In the genomic region with DNA sequence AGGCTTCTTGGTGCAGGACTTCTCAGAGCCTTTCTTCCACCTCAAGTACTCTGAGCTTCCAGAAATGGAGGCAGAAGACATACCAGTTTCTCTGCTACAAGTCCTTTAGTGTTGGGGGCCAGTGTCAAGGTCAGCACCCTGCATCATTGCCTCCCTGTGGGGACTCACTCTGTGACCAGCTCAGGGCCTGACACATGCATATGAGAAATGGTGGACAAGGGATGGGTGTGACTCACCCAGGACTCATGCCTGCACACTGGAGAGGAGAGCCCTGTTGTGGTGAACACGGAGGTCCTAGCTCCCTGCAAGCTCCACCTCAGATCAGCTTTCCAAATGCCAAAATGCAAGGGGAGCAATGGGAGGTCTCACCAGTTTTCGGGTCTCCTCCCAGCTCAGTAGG, we compare ENCODE assay signal across 9 mouse cellular contexts. TPM values are rescaled to one million over a fixed set of nuclear protein-coding genes. Genes with fewer than 3 reads are reported as not detected.
DNase-seq lines count a peak whose midpoint lies in the region; ATAC-seq and TF ChIP-seq lines count a peak whose summit lies in the region.
"Had no signal": no experiment of that assay in that cellular context is flagged by ENCODE, and none has a peak within 500 bp of the region (broad histone marks: within the 10 kb centered on the region; RNA-seq: fewer than 3 reads in every experiment).

No protein-coding gene starts in this region.

- no peak for ATAC-seq in heart, embryonic 15.5 days (replicated peaks; ENCODE audit: insufficient number of reproducible peaks, insufficient read depth, low FRiP score, low read depth)
- ATAC-seq in midbrain, embryonic 11.5 days (ENCODE audit: low FRiP score) = no peak
- ATAC-seq in liver, postnatal 0 days = no peak

- WGBS in heart, embryonic 15.5 days = 67% methylated on average over 2 of the region's 2 CpGs
- 64% methylated on average over 2 of the region's 2 CpGs for WGBS in embryonic facial prominence, embryonic 10.5 days
- WGBS in midbrain, embryonic 11.5 days = 64% methylated on average over 2 of the region's 2 CpGs
- 64% methylated on average over 2 of the region's 2 CpGs for WGBS in liver, postnatal 0 days (ENCODE audit: insufficient replicate concordance)

- DNase-seq in heart, postnatal 36 days = no peak
- DNase-seq in embryonic facial prominence, embryonic 10.5 days (ENCODE audit: low spot score) = no peak
- no peak for DNase-seq in midbrain, embryonic 11.5 days (ENCODE audit: low spot score, missing footprints)
- no peak for DNase-seq in urinary bladder, postnatal 25 days (ENCODE audit: low spot score)
- DNase-seq in liver, postnatal 0 days = no peak
- DNase-seq: cerebellum, adult 2 months; liver had no signal

- no peaks in the 10 kb centered on the region for H3K9me3 ChIP-seq in heart, embryonic 15.5 days (replicated peaks)
- no peaks in the 10 kb centered on the region for H3K9me3 ChIP-seq in embryonic facial prominence, embryonic 10.5 days
- no peaks in the 10 kb centered on the region for H3K9me3 ChIP-seq in midbrain, embryonic 11.5 days (ENCODE audit: control insufficient read depth, low read length)
- no peaks in the 10 kb centered on the region for H3K9me3 ChIP-seq in liver, postnatal 0 days (ENCODE audit: low read length)

- peak overlapping the region; percentile 67; the same call in 1 of the 2 replicates for H3K27ac ChIP-seq in heart, embryonic 15.5 days
- peak overlapping the region; percentile 83 for H3K27ac ChIP-seq in embryonic facial prominence, embryonic 10.5 days (replicated peaks)
- peak overlapping the region; percentile 91 for H3K27ac ChIP-seq in midbrain, embryonic 11.5 days (ENCODE audit: low read depth, low read length)
- no peak overlapping the region for H3K27ac ChIP-seq in liver, postnatal 0 days (ENCODE audit: low read depth)

- no peaks in the 10 kb centered on the region for H3K27me3 ChIP-seq in heart, embryonic 15.5 days
- no peaks in the 10 kb centered on the region for H3K27me3 ChIP-seq in C2C12 (ENCODE audit: control insufficient read depth, insufficient read depth, insufficient read length)
- H3K27me3 ChIP-seq in embryonic facial prominence, embryonic 10.5 days (replicated peaks; ENCODE audit: low read depth, poor library complexity, severe bottlenecking) = no peaks in the 10 kb centered on the region
- H3K27me3 ChIP-seq in midbrain, embryonic 11.5 days (ENCODE audit: control insufficient read depth, insufficient read depth, low read length) = no peaks in the 10 kb centered on the region
- no peaks in the 10 kb centered on the region for H3K27me3 ChIP-seq in liver, postnatal 0 days (ENCODE audit: insufficient read depth, low read length)

- H3K4me3 ChIP-seq in heart, embryonic 15.5 days = no peak overlapping the region
- no peak overlapping the region for H3K4me3 ChIP-seq in C2C12 (ENCODE audit: insufficient read depth, poor library complexity, severe bottlenecking)
- 0 out of 2 replicates have a peak overlapping the region, but pooled peaks have one; percentile 11 for H3K4me3 ChIP-seq in embryonic facial prominence, embryonic 10.5 days
- no peak overlapping the region for H3K4me3 ChIP-seq in midbrain, embryonic 11.5 days (ENCODE audit: low read depth, low read length)
- no peak overlapping the region for H3K4me3 ChIP-seq in liver, postnatal 0 days (ENCODE audit: low read depth, low read length)

- H3K9ac ChIP-seq in heart, embryonic 15.5 days = 0 out of 2 replicates have a peak overlapping the region, but pooled peaks have one; percentile 12
- peak overlapping the region; percentile 16; the same call in 1 of the 2 replicates for H3K9ac ChIP-seq in midbrain, embryonic 11.5 days (ENCODE audit: low read length)
- H3K9ac ChIP-seq in liver, postnatal 0 days (replicated peaks) = no peak overlapping the region

- H3K4me2 ChIP-seq in heart, embryonic 15.5 days = no peak overlapping the region
- H3K4me2 ChIP-seq in midbrain, embryonic 11.5 days = 0 out of 2 replicates have a peak overlapping the region, but pooled peaks have one; percentile 11
- H3K4me2 ChIP-seq in liver, postnatal 0 days (ENCODE audit: low read depth, low read length) = no peak overlapping the region

- no peaks in the 10 kb centered on the region for H3K79me2 ChIP-seq in C2C12 (ENCODE audit: control insufficient read depth, insufficient read depth)

- intact Hi-C loops in heart, postnatal 36 days (cut with DNase I) = no loop called here

- no peak for TF ChIP-seq CTCF in C2C12 (IDR thresholded peaks at IDR 0.05; ENCODE audit: control insufficient read depth, insufficient read depth, insufficient read length)
- no peak for TF ChIP-seq CTCF in liver, postnatal 0 days (IDR thresholded peaks at IDR 0.05; ENCODE audit: low read depth)

- TF ChIP-seq EP300 in liver, postnatal 0 days (IDR thresholded peaks at IDR 0.05; ENCODE audit: low read depth) = no peak

- H3K79me3 ChIP-seq in C2C12 (ENCODE audit: low read depth) = no peaks in the 10 kb centered on the region

- H3ac ChIP-seq in C2C12 (ENCODE audit: control insufficient read depth, insufficient read length, low read depth) = peak overlapping the region; percentile 21

- no peaks in the 10 kb centered on the region for H3K36me3 ChIP-seq in heart, embryonic 15.5 days
- no peaks in the 10 kb centered on the region for H3K36me3 ChIP-seq in C2C12 (ENCODE audit: control insufficient read depth, insufficient read depth)
- no peaks in the 10 kb centered on the region for H3K36me3 ChIP-seq in embryonic facial prominence, embryonic 10.5 days (replicated peaks)
- no peaks in the 10 kb centered on the region for H3K36me3 ChIP-seq in midbrain, embryonic 11.5 days (ENCODE audit: control insufficient read depth, insufficient read depth, low read length)
- H3K36me3 ChIP-seq in liver, postnatal 0 days (replicated peaks; ENCODE audit: insufficient read depth, low read length) = no peaks in the 10 kb centered on the region

- peaks cover 71% of the 10 kb centered on the region for H3K4me1 ChIP-seq in heart, embryonic 15.5 days (replicated peaks)
- peaks cover 96% of the 10 kb centered on the region for H3K4me1 ChIP-seq in embryonic facial prominence, embryonic 10.5 days
- H3K4me1 ChIP-seq in midbrain, embryonic 11.5 days (ENCODE audit: control insufficient read depth, insufficient read depth, low read length) = peaks cover 87% of the 10 kb centered on the region
- H3K4me1 ChIP-seq in liver, postnatal 0 days (ENCODE audit: insufficient read depth) = no peaks in the 10 kb centered on the region

TF ChIP-seq in C2C12, 6 proteins besides CTCF, POLR2A, EP300 and RAD21:
- TF ChIP-seq FOSL1 (IDR thresholded peaks at IDR 0.05; ENCODE audit: insufficient read depth, low read length, poor library complexity, severe bottlenecking) = peak; percentile 47
- TF ChIP-seq MAX (IDR thresholded peaks at IDR 0.05) = no peak

RNA-seq across cellular contexts. Expression of gene Tspan18, which starts 49.7 kb away (rescaled TPM):
- polyA plus RNA-seq in heart, embryonic 15.5 days (2015; fragmentation: Nextera tagmentation; extraction: Ambion mirVana) = 31.7 and 39.6 TPM in 2 replicates
- total RNA-seq in heart, postnatal 36 days (2021) = 10 to 100 TPM; 12.4 to 16.2 TPM
- polyA plus RNA-seq in C2C12 (2012; fragmentation: generic; extraction: Trizol) = 0.06 TPM
- polyA plus RNA-seq in embryonic facial prominence, embryonic 10.5 days (2016; fragmentation: Nextera tagmentation; extraction: Ambion mirVana) = 20.7 and 25.3 TPM in 2 replicates
- 47.9 and 48.7 TPM in 2 replicates for polyA plus RNA-seq in midbrain, embryonic 11.5 days (2014; fragmentation: Nextera tagmentation; extraction: Ambion mirVana)
- polyA plus RNA-seq in liver, postnatal 0 days (2015; fragmentation: Nextera tagmentation; extraction: Ambion mirVana) = 2.6 and 2.8 TPM in 2 replicates
